Mouse (Mus musculus) spleen, postnatal 10 days (tissue): ENCODE measurements around the gene Acap1.
A peak's percentile ranks its signal among the peaks of the same experiment; 100 is the strongest.

Experiments
- DNase-seq, 2 experiments: peaks; one replicate each; pipeline ENCODE4 v3.0.0; 2021 to 2022; ENCODE audit warnings: low spot score in 2 of 2

Gene Acap1

GRCm38 (mm10) chr11:69904311-69904710 lies 9.0 kb upstream of the Acap1 start:
- DNase-seq, result no peak

DNA sequence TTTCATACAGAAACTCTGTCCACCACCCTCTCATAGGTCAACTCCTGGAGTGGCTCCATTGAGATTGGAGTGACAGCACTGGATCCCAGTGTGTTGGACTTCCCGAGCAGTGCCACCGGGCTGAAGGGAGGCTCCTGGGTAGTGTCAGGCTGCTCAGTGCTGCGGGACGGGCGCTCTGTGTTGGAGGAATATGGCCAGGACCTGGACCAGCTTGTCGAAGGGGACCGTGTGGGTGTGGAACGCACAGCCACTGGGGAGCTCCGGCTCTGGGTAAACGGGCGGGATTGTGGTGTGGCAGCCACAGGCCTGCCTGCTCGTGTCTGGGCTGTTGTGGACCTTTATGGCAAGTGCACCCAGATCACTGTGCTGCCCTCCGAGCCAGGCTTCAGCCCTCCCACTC lies 7.6 kb upstream of the Acap1 start:
- DNase-seq, result no peak

DNA sequence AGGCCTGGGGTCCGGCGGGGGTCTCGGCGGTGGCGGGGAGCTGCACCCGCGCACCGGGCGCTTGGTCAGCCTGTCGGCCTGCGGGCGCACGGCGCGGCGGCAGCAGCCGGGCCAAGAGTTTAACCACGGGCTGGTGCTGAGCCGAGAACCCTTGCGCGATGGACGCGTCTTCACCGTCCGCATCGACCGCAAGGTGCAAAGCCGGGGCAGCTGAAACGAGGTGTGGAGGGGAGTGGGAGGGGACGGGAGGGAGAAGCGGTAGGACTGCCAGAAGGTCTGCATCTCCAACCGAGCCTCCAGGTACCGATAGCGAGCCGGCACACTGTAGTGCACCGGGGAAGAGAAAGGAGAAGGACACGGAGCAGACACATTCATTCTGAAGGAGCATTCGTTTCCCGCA lies 6.7 kb upstream of the Acap1 start:
- peak; percentile 50 to 68 for DNase-seq

- DNase-seq, result peak; percentile 90 to 92
Measured at GRCm38 (mm10) chr11:69901406-69901846, 6.1 kb upstream of the Acap1 start.

- peak; percentile 81 to 89 for DNase-seq
Measured at GRCm38 (mm10) chr11:69900471-69901405, 5.4 kb upstream of the Acap1 start, which contains the start of the genes 2810408A11Rik and Neurl4. Gene 2810408A11Rik (minus strand): TSS chr11:69900987. Gene Neurl4 (plus strand): TSS chr11:69901072.

- no peak for DNase-seq
Measured at GRCm38 (mm10) chr11:69899870-69900269, 4.5 kb upstream of the Acap1 start.

- peak in 1 of 2 experiments; percentile 76 for DNase-seq
Measured at GRCm38 (mm10) chr11:69894671-69895070, 668 bp downstream of the Acap1 start.

DNA sequence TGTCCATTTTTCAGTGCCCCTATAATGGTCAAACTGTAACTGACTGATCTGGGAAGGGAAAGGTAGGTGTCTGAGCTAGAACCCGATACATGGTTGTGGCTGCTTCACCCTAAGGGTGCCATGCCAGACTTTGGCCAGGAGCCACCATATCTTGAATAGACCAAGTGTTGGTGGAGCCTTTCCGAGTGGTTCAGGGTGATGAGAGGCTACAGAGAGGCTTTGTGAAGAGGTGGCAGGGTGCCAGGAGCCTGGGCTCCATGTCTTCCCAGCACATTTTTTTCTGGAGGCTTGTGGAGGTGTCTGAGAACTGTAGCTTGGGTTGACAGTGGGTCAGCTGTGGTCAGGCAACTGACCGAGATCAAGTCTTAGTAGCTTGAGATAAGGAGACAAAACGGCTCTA lies 3.9 kb downstream of the Acap1 start:
- DNase-seq, result peak in 1 of 2 experiments; percentile 68

DNA sequence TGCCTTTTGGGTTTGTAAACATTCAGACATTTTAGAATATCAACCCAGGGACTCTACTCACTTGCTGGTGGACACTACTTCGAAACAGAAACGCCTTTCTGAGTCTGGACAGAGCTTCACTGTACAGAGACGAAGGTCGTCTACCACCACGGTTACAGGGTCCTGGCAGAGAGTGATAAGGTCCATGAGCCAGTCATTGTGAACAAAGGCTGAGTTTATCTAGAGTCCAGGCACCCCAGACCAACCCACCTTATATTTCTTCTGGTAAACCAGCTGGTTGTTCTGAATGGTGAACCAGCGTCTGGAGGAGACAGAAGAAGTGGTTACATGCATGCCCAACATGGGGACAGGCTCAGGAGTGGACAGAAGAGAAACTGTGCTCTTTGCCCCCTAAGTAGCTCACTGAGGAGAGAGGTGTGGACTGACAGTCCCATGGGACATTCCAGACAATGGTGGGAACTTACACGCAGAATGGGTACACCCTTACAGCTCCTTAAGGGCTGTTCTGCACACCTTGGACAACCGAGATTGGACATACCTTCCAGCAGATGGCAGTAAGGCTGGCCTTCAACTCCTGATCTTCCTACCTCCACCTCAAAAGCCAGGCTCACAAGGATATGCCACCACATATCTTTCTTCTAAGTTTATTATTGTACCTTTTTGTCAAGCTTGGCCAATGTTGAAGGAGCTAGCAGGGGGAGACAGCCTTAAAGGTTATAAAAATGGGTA lies 8.3 kb downstream of the Acap1 start:
- no peak for DNase-seq

GRCm38 (mm10) chr11:69884663-69885062 lies 10.7 kb downstream of the Acap1 start:
- DNase-seq, result no peak

GRCm38 (mm10) chr11:69884240-69884639 lies 11.1 kb downstream of the Acap1 start:
- no peak for DNase-seq

DNA sequence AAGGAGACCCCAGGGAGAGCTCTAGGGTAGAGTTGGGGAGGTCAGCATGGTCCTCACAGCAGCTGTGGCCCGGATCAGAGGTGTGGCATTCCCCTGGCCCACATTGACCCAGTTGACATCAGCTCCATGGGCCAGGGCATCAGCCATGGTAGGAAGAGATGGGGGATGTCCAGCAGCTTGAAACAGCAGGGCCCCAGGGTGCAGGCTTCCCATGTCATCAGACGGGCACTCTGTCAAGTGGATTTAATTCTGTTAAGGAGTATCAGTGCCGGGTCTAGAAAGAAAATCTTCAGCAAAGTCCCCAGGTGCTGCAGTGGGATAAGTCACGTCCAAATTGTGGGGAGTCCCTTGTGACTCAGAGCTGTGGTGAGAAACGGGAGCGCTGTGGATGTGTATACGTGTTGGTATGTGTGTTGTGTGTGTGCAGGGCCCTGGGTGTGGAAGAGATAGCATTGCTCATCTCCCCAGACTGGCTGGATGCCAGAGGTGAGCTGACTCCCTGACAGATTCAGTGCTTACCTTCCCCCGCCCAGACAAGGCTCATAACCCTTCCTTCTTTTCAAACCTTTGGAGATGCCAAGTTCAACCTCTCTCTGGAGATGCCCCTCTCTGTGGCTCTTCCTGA lies 11.7 kb downstream of the Acap1 start:
- peak in 1 of 2 experiments; percentile 45 for DNase-seq

- DNase-seq, result peak in 1 of 2 experiments; percentile 79
Measured at GRCm38 (mm10) chr11:69883066-69883465, 12.3 kb downstream of the Acap1 start.

GRCm38 (mm10) chr11:69881787-69882670 lies 13.3 kb downstream of the Acap1 start:
- no peak for DNase-seq

DNA sequence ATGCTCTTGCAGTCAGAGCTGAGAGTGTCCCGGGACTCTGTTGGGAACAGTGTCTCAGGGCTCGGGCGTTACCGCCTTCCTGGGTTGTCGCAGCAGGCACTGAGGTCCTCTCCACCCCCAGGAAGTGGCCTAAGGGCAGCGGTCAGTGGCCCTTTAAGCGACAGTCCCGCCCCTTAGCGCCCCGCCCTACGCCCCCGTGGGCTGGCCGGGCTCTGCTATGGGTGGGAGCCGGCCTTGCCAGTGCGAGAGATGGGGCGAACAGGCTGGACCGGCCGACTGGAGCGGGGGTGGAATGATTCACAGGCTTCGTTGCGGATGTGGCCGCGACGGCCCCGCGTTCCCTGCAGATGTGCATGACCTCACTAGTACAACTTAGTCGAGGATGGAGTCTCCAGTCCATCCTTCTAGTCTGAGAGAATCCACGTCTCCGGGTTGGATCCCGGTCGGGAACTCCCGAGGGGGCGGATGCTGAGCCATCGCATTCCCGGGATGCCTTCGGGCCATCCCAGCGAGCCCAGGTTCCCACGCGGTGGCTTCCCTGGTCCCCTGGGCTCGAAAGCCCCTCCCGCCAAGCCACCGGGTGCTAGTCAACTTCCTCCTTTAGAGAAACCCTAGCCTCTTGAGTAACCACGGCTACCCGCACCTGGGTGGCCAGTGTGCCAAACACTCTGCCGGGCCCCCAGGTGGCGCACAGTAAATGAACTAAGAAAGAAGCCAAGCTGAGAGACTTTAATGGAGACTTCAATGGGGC lies 14.3 kb downstream of the Acap1 start, which contains the start of gene Kctd11:
Gene Kctd11 (minus strand): TSS at position 554 of the 751 bp plus-strand sequence.
- DNase-seq, result peak; percentile 77 to 85

- peak; percentile 74 to 83 for DNase-seq
Measured at GRCm38 (mm10) chr11:69880506-69880852, 14.9 kb downstream of the Acap1 start.

DNA sequence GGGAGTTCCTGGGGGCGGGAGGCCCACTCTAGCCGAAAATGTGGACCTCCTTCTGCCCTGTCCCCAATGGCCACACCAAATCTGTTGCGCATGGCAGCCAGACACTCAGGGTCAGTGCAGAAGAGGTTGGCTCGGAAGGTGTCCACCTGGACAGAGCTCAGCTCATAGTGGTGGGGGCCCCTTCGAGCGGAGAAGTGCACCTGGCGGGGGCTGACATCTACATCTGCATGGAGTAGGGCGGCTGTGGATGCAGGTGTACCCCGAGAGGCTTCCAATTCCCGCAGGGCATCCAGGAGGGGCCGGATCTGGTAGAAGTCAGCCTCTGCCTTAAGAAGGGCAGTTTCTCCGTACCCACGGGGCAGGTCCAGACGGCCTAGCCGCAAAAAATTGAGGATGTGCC lies 15.6 kb downstream of the Acap1 start:
- DNase-seq, result no peak

GRCm38 (mm10) chr11:69878952-69879351 lies 16.4 kb downstream of the Acap1 start:
- no peak for DNase-seq

DNA sequence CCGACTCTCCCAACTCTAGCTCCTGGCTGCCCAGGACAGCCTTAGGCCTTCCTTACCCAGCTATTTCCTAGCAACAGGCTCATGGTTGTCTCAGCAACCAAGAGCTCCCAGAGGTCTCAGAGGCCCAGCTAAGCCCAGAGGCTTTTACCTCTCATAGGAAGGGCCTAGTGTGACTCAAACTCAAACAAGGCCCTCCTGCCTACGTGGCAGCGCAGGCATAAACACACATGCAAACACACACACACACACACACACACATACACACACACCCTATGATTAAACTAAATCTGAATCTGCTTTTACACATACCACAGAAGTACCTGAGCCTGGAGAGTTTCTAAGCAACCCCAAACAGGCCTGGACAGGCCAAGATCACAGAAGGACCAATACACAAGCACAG lies 16.9 kb downstream of the Acap1 start:
- DNase-seq, result no peak

DNA sequence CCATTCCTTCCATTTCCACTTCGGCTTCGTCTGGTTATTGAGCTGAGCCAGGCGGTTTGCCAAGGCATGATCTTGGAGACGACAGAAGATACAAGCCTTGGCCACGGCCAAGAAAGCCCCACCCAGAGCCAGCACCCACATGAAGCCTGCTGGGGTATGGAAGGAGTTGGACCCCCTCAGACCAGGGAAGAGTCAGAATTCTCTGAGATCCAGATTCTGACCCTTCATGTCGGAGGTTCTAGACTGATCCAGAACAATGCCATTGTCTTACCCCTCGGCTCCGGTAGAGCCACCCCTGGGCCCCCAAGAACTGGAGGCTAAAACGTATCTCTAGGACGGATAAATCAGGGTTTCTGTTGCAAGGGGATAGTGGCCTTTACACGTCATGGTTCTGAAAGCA lies 17.5 kb downstream of the Acap1 start, which contains the start of gene Tmem95:
Gene Tmem95 (minus strand): TSS at position 141 of the 400 bp plus-strand sequence.
- DNase-seq, result no peak
